Mouse (Mus musculus) spleen, postnatal 14 days (tissue): ENCODE data around the gene Il21.
A peak's percentile ranks its signal among the peaks of the same experiment; 100 is the strongest.

ENCODE experiments used
- DNase-seq, 2 experiments: peaks; one replicate each; pipeline ENCODE4 v3.0.0; 2021 to 2022; ENCODE audit warnings: low spot score in 2 of 2

Il21 gene

DNA sequence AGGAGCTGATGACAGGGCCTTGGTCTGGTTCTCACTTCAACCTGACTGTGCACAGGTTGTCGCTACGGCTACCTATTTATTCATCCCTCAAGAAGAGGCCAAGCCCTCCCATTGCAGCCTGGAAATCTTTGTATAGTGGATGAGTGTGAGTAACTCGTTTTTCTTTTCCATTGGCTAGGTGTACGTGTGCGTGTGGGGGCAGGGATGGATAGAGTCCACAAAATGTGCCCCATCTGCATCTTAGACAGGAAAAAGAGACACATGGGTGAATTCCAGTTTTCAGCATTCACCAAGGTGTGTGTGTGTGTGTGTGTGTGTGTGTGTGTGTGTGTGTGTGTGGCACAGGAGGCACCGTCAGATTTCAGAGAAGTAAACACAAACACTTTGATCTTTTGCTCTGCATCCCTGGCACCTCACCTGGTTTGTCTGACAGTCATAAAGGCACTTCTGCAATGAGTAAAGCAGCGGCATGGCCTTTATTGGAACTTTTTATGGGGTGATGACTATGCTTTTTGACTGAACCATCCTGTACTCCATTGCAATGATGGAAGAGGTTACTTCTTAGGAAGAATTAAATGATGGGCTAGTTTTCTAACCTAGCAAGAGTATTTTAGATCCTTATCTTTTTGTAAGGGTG is at the start of gene Il21:
Gene Il21 (minus strand): TSS at position 51 of the 637 bp plus-strand sequence.
- no peak for DNase-seq

DNA sequence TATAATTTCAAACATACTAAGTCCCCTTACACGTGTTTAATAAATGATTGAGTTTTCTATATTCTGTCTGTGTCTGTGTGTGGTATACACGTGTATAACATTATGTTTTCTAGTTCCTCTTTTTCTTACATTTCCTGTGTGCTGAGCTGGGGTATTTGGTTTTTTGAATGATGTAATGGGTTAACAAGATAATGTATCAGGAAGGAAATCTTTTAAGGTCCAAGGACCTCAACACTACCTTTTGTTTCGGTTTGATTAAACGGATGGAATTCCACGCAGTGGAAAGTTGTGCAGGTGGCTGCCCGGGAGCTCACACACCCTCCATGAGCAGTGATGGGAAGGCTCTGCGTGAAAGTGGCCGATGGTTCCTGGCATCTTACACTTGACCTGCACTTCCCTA is 48.4 kb upstream of the Il21 start:
- DNase-seq: no peak

DNA sequence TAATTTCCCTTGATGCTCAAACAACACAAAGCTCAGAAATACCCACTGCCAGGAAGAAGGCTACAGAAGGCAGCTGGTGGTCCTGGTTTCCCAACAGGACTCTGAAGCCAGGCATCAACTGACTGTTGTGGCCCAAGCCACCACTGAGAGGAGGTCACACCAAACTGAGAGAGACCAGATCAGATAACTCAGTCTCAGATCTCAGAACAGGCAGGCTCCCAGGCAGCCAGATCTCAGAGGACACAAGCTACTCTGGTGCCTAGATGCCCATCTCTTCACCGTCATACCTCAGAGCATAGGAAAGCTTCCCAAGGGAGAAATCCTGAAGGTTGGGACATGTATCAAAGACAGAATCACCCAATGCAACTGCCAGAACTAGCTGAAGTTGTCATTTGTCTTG is 47.8 kb upstream of the Il21 start:
- no peak for DNase-seq

DNA sequence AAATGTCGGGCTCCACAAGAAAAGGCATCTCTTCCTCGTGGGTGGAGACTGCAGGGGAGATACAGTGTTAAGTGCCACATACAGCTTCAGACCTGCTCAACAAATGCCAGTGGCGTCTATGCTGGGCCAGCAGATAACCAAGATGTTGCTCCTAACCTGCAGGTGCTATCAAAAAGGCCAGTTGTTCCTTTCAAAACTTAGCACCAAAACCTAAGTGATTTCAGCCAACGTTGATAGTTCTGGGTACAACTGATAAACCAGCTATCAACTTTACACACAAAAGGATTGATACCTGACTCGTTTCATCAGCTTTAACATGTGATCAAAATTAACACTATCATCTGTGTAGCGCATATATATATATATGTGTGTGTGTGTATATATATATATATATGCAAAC is 42.2 kb upstream of the Il21 start:
- no peak for DNase-seq

DNA sequence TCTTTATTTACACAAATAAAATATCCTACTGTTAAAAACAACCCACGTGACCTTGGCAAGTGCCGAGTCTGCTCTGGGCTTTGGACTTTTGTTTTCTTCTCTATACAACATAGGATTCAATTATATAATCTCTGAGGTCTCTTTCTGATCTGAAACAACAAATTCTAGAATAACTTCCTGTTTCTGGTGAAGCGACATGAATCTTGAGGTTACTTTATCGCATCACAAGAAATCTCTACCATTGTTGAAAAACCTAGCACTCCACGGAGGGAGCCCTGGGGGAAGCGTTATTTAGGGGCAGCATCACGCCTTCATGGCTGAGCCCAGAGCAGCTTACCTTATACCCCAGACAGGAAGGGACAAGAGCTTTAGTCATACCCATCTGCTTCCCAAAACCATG is 40.7 kb upstream of the Il21 start:
- no peak for DNase-seq

DNA sequence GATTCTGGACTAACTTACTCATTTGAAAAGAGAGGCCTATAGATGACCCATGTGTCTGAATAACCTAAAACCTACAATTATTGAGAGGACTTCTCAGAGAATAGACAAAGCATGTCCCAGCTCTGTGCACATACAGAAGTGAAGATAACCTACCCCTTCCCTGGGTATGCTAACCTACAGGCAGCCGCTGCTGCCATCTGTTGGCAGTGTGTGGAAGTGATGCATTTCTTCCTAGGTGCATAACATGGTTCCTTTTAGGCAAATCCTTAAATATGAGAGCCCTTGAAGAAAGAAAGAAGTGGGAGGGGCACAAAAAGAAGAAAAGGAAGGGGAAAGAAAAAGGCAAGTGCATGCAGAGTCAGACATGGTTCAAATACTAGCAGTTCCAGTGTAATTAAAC is 38.8 kb upstream of the Il21 start:
- peak in 1 of 2 experiments; percentile 50 for DNase-seq

DNA sequence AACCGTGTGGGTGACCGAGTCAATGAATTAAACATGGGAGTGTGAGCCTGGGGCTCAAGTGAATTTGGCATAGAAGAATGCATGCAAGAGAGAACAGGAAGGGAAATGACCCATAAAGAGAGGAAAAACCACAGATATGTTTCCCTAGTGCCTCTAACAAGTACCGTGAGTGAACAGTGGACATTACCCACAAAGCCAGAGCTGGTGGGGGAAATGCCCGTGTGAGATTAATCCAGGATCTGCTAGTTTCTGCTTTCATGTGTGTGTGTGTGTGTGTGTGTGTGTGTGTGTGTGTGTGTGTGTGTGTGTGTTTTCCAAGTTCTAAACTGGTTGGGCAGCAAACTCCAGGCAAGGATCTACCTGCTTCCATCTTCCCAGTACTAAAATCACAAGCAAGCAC is 37.5 kb upstream of the Il21 start:
- no peak for DNase-seq

DNA sequence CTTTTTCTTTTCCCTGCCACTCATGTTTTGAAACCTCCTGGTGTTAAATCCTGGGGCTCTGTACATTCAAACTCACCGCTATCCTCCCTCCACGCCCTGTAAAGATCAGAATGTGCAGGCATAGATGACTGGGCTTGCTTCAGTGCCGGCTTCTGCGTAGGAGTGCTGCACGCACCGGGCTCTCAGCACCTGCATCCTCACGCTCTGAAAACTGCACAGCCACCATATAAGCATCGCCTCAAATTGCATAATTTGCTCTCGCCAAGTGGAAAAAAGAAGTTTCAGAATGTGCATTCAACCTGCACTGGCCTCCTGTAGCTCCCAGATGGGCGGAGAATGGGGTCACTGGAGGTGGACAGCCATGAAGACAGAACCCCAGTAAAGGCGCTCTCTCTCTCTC is 35.9 kb upstream of the Il21 start:
- DNase-seq: no peak

DNA sequence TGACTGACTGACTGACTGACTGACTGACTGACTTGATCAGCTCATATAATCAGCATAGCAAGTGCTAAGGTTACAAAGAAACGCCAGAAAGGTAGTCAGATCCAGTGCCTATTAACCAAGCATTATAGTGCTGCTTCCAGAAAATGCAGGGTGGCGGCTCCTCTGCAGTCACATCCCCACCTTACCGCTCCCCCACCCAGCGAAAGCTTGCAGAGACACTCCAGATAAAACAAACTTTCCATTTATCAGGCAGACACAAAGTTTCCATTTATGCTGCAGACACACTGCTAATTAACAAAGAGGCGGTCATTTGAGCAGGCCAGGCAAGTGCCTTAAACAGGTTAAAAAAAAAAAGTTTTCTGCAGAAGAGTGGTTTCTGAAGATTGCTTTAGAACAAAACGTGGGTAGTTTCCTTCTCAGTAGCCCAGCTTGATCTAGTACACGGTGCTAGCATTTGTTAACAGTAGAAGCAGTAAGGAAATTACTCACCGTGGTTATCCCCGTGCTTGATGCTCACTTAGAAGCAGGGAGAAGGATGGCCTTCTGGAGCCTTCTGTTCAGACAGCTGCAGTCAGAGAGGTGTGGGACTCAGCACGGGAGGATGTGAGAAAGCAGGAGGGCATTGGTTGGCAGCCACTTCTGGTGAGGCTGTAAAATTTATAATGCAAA is 27.0 kb upstream of the Il21 start:
- no peak for DNase-seq

DNA sequence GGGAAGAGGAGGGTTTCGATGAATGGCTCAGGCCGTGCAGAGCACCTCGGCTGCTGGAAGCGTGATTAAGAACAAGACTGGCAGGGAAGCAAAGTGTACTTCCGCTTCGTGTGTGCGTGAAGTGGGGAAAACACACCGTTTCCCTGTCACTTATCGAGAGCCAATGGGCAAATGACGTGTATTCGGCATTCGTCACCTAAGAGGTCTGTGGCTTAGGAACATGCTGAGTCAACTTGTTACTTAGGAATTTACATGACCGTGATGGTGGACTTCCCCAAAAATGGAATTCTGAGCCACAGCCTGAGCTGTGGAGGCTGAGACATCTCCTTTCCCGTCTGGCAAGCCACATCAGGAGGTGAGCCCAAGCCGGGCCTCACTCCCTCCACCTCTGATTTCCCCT is 25.3 kb upstream of the Il21 start:
- DNase-seq: no peak

DNA sequence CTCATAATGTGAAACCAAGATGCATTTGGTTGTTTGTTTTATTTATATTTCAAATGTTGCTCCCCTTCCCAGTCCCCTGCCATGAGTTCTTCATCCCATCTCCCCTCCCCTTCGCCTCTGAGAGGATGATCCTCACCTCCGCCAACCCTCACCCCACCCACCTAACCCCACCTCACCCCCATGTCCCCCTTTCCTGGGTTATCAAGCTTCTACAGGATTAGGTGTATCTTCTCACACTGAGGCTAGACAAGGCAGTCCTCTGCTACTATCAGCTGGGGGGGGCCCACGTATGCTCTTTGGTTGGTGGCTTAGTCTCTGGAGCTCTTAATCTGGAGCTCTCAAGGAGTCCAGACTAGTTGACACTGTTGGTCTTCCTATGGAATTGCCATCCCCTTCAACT is 18.5 kb upstream of the Il21 start:
- no peak for DNase-seq

DNA sequence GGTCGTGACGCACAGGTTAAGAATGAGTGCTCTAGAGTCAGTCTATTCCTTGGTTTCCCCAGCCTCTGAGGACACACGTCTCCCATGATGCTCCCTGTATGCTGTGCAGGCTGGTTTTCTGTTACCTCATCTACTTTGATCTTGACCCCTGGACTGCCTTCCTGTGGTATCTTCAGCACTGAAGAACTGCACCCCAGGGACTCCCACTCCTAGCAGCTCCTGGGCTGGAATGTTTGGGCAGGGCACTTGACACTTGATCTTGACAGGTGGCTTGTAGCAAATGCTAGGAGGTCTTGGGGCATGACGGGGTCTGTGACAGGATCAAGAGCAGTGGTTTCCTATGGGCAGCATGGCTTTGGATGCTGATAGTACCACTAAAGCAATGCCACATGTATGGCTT is 2.6 kb upstream of the Il21 start:
- DNase-seq: no peak

DNA sequence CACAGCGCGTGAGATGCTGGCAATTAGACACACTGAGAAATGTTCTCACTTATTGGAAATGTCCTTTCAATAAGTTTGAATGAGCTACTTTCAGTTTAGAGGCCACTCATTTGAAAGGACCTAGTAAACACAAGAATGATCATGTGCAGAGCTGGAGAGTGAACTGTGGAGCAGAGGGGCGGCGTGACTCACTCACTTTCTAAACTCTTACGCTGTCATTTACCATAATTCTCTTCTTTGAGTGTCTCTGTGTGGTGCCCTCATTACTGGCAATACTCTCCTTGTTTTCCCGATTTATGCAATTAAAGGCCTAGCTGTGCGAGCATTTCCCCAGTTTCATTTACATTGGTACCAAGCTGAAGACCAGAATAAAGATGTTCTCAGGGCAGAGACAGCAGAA is 1.3 kb downstream of the Il21 start:
- no peak for DNase-seq

DNA sequence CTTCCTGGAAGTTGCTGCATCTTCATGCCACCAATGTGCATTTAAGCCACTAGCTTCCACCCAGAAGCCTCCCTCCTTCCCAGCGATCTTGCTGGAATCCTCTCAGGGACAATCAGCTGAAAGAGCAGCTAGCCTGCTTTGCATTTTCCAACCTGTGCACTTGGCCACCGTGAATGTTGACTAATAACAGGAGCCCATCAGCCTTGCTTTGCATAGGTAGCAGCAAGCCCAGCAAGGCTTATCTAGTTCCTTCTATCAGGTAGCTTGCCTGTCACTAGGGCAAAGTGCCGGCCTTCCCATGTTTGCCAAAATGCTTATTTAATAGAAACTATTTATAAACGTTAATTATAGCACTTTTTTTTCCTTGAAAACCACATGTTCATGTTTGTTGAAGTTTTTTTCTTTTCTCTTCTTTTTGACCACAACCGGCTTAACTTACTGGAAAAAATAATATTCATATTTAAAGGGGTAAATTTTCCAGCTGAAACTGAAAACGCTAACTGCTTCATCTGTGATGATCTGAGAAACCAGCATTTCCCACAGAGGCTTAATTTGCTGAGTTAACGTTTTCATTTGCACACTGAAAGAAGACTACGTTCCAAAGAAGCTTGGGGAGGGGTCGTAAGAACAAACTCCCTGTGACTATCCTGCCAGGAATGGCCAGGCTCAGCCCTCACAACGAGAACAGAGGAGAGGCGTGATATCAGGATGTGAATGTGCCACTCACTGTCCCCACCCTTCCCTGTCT is 3.2 kb downstream of the Il21 start:
- no peak for DNase-seq

DNA sequence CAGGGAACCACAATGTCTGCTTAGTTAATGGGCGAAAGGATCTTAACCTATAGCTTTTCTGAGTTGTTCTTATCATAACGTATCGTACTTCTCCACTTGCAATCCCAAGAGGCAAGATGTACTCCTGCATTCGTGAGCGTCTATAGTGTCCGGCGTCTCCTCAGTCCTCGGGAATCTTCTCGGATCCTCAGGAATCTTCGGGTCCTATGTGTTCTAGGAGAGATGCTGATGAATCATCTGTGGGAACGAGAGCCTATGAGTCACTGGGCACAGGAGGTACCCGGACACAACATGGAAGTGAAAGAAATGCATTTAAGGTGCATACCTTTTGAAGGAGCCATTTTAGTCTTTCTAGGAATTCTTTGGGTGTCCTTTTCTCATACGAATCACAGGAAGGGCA is 7.3 kb downstream of the Il21 start:
- no peak for DNase-seq

DNA sequence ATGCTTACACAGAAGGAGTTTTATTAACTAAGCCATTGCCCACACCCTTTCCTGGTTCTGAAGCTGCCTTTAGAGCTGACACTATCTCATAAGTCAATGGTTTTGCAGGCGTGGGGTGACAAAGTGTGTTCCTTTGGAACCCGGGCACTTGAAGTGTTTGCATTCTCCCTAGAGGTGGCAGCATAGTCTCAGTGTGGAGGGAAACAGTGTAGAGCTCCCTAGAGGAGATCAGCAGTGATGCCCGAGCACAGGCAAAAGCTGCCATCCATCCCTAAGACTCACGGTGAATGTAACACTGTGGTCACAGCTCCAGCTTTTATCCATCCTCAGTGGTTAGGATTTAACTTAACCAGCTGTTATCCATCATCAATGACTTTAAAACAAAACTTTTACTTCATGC is 13.4 kb downstream of the Il21 start:
- no peak for DNase-seq

DNA sequence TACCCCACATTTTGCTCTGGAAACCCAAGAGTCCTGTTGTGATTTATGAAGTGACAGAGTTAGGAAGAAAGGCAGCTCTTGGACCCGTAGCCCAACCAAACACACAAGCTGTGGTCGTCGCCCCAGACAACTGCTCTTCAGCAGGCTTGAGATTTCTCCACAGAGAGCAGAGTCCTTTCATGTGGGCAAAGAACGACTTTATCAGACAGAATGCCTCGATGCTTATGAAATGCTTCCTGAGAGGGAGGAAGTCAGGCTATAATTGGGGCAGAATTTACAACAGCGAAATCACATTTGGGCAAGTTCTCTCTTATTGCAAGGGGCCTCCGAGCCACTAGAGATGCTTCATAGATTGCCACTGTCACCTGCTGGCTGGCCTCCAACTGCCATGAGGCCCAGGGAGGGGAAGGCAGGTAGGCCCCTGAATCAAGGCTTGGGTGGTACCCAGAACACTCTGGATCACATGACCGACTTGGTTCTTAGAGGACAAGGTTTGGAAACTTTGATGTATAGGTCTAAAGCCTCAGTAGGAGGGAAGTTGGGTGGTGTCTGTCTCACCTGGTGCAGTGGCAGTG is 27.1 kb downstream of the Il21 start:
- DNase-seq: no peak

DNA sequence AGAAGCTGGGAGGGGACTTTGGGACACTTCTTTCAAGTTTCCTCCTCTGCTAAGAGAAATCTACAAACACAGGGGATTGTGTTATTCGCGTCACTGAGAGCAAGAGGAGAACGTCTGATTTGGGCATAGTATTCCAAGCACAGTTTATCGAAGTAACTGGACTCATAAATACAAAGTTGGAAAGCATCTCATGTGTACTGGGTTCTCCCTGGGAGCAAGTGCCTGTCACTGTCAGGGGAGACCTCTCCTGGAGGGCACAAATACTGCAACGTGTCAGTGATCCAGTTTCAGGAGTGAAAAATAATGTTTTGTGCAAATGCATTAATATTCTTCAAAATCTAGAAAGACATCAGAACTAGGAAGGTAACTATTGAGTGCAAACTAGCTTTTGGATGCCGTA is 27.9 kb downstream of the Il21 start:
- no peak for DNase-seq

DNA sequence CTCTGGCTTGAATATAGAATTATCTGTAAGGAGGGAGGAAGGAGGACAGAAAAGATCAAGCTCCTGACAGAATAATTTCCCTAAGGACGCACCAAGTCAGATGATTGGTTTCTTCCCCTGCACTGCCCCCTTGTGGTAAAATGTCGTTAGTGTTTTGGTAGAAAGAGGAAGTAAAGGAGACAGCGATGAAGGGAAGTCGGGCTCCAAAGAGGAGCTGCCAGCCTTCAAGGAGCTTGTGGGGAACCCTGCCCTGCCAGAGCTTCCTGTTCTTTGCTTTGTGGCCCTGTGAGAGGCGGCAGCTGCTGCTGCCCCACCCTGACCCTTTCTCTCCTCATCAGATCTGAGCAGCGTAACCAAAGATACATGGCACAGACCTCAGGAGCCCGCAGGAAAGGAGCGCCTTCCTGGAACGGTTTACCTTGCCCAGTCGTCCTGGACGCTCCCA is 28.4 kb downstream of the Il21 start:
- peak; percentile 26 to 57 for DNase-seq

DNA sequence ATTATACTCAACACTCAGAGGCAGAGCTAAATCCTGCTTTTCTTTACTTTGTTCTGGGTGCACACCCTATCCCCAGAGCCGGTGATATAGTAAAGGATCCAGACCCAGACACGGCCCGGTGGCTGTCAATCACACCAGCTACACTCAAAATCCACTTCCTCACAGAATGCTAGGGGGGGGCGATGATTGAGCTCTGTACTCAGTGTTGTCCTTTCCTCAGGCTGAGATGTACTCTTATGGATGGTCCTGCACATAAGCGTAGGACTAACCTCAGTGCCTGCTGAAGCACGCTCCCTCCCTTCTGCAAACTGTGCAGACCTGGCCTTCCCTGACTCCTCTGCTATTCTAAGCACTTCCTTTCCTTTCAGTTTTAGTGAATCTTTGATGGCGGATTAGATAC is 29.6 kb downstream of the Il21 start:
- DNase-seq: no peak

DNA sequence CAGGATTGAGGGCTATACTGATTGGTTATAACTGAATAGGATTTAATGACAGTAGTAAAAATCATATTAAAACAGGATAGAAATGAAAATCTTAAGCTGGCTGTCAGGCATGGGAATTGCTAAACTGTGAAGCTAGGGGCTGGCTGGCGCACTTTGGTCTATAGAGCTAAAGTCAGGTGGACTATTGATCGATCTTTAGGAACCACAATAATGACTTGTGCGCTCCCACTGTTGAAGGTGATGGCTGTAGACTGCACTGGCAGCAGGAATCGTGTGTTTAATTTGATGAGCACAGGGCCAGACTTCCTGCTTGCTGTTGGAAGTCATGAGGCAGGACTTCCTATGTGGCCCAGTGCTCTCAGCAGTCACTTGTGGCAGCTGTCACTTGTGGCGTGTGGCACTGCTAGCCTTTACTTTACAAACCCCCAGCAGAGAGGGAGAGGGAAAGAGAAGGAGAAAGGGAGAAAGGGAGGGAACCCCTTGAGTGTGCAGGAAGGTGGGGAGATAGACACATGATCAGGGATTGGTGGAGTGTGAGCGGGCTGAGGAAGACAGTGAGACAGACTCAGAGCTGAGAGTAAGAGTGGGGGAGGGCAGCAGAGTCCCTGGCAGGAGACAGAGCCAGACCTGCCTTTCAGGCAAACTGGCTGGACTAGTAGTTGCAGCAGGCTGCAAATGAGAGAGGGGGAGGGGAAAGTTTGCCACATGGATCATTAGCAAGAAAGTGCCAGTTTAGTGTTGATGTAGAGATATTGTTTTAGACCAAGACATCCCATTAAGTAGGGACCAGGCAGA is 31.1 kb downstream of the Il21 start:
- no peak for DNase-seq

DNA sequence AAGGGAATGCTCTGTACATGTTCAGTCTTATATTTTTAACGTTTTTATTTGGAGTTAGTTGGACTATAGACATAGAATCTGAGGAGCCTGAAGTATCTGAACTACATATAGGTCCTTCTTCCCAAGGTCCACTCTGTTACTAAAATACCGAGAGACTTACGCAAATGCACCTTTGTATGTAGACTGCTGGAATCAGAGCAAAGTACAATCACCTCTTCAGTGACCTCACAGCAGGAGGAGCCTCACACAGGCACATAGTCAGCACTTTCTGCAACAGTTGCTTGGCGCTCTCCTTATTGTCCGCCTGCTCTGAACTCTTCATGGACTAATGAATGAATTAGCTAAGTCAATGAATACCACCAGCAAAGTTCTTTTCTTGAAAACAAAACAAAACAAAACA is 34.1 kb downstream of the Il21 start:
- DNase-seq: no peak
